Mouse (Mus musculus) hindbrain, embryonic 15.5 days (tissue): ENCODE measurements at regions not wholly inside any gene's neighbourhood (a gene's known extent, or its start where the extent isn't known, plus 50 kb on each side); places are given as distances from the start of the nearest gene placed in this dataset.

ENCODE experiments used
- ATAC-seq: fragments of 200-750 bp; cut with Nextera tagmentation; 2 replicates; pipeline ENCODE4 v1.8.0; 2017; ENCODE audit warnings: low read depth, moderate number of reproducible peaks, moderate TSS enrichment; ENCODE audit not compliant: low FRiP score
- H3K27ac ChIP-seq: fragments of 300-500 bp; sonication (generic); replicated peaks from 2 replicates; pipeline ENCODE4 v1.5.1; 2015; ENCODE audit warnings: mild to moderate bottlenecking, inconsistent platforms
- H3K27me3 ChIP-seq: fragments of 300-500 bp; sonication (generic); 2 replicates; pipeline ENCODE4 v1.6.1; 2015; ENCODE audit warnings: control low read depth, inconsistent platforms
- H3K36me3 ChIP-seq: fragments of 300-500 bp; sonication (generic); 2 replicates; pipeline ENCODE4 v1.6.1; 2015; ENCODE audit warnings: control low read depth, inconsistent platforms
- H3K4me1 ChIP-seq: fragments of 300-500 bp; sonication (generic); replicated peaks from 2 replicates; pipeline ENCODE4 v1.6.1; 2015; ENCODE audit warnings: control low read depth, inconsistent platforms
- H3K4me2 ChIP-seq: fragments of 300-500 bp; sonication (generic); 2 replicates; pipeline ENCODE4 v1.6.1; 2015; ENCODE audit warnings: moderate library complexity, mild to moderate bottlenecking, inconsistent platforms
- H3K4me3 ChIP-seq: fragments of 300-500 bp; sonication (generic); 2 replicates; pipeline ENCODE4 v1.5.1; 2015; ENCODE audit warnings: mild to moderate bottlenecking, inconsistent platforms
- H3K9ac ChIP-seq: fragments of 300-500 bp; sonication (generic); 2 replicates; pipeline ENCODE4 v1.6.1; 2015; ENCODE audit warnings: inconsistent platforms
- H3K9me3 ChIP-seq: fragments of 300-500 bp; sonication (generic); 2 replicates; pipeline ENCODE4 v1.6.1; 2016; ENCODE audit warnings: control low read depth, inconsistent platforms
- WGBS: fragments of 180-500 bp; shearing (Covaris S2); methylation state at CpG from one replicate; pipeline ENCODE4 v1.1.7; 2015; 5-methylcytosine and 5-hydroxymethylcytosine counted together

- H3K27ac ChIP-seq: no peak overlapping the region
- no peak overlapping the region for H3K4me3 ChIP-seq
- WGBS: 88% methylated on average over 2 of the region's 2 CpGs
- H3K9ac ChIP-seq: no peak overlapping the region
- no peak for ATAC-seq
- H3K4me2 ChIP-seq: no peak overlapping the region
- H3K4me1 ChIP-seq: no peaks in the 10 kb centered on the region
- H3K27me3 ChIP-seq: no peaks in the 10 kb centered on the region
- H3K36me3 ChIP-seq: no peaks in the 10 kb centered on the region
- H3K9me3 ChIP-seq: no peaks in the 10 kb centered on the region
Measured at GRCm38 (mm10) chr6:94390403-94390802, 106.7 kb upstream of the Magi1 start.

GRCm38 (mm10) chr6:94389716-94390115, 106.0 kb upstream of the Magi1 start:
- Histone ChIP-seq H3K36me3 (no peaks in the 10 kb centered on the region), H3K9ac (no peak overlapping the region), H3K4me3 (no peak overlapping the region), H3K9me3 (no peaks in the 10 kb centered on the region), H3K4me2 (no peak overlapping the region), H3K27ac (no peak overlapping the region), H3K4me1 (no peaks in the 10 kb centered on the region), H3K27me3 (no peaks in the 10 kb centered on the region)
- no peak for ATAC-seq
- WGBS: 85% methylated on average over 9 of the region's 9 CpGs

- Histone ChIP-seq H3K9me3 (no peaks in the 10 kb centered on the region), H3K27ac (no peak overlapping the region), H3K27me3 (no peaks in the 10 kb centered on the region), H3K4me3 (no peak overlapping the region), H3K36me3 (no peaks in the 10 kb centered on the region), H3K4me2 (no peak overlapping the region), H3K9ac (no peak overlapping the region), H3K4me1 (no peaks in the 10 kb centered on the region)
- WGBS: 63% methylated on average over 2 of the region's 2 CpGs
- ATAC-seq: no peak
Measured at GRCm38 (mm10) chr6:94387648-94388047, 103.9 kb upstream of the Magi1 start.

GRCm38 (mm10) chr6:94385531-94385930, 101.8 kb upstream of the Magi1 start:
- no peak overlapping the region for H3K4me3 ChIP-seq
- no peak overlapping the region for H3K9ac ChIP-seq
- no peaks in the 10 kb centered on the region for H3K4me1 ChIP-seq
- no peak overlapping the region for H3K27ac ChIP-seq
- H3K9me3 ChIP-seq: no peaks in the 10 kb centered on the region
- 84% methylated on average over 2 of the region's 2 CpGs for WGBS
- no peaks in the 10 kb centered on the region for H3K36me3 ChIP-seq
- no peak for ATAC-seq
- no peaks in the 10 kb centered on the region for H3K27me3 ChIP-seq
- no peak overlapping the region for H3K4me2 ChIP-seq

GRCm38 (mm10) chr6:94369991-94370390, 86.3 kb upstream of the Magi1 start:
- Histone ChIP-seq H3K27ac (no peak overlapping the region), H3K4me3 (no peak overlapping the region), H3K9ac (no peak overlapping the region), H3K4me2 (no peak overlapping the region), H3K27me3 (no peaks in the 10 kb centered on the region), H3K9me3 (no peaks in the 10 kb centered on the region), H3K4me1 (no peaks in the 10 kb centered on the region), H3K36me3 (no peaks in the 10 kb centered on the region)
- 91% methylated on average over 2 of the region's 2 CpGs for WGBS
- ATAC-seq: no peak

- no peak overlapping the region for H3K27ac ChIP-seq
- H3K4me2 ChIP-seq: no peak overlapping the region
- no peak for ATAC-seq
- no peaks in the 10 kb centered on the region for H3K4me1 ChIP-seq
- H3K4me3 ChIP-seq: no peak overlapping the region
- H3K9ac ChIP-seq: no peak overlapping the region
- H3K36me3 ChIP-seq: no peaks in the 10 kb centered on the region
- H3K9me3 ChIP-seq: no peaks in the 10 kb centered on the region
- WGBS: 91% methylated on average over 6 of the region's 6 CpGs
- no peaks in the 10 kb centered on the region for H3K27me3 ChIP-seq
Measured at GRCm38 (mm10) chr6:94363951-94364350, 80.2 kb upstream of the Magi1 start.

GRCm38 (mm10) chr6:94362626-94363025, 78.9 kb upstream of the Magi1 start:
- Histone ChIP-seq H3K9ac (no peak overlapping the region), H3K36me3 (no peaks in the 10 kb centered on the region), H3K27ac (no peak overlapping the region), H3K4me2 (no peak overlapping the region), H3K4me3 (no peak overlapping the region), H3K4me1 (no peaks in the 10 kb centered on the region), H3K27me3 (no peaks in the 10 kb centered on the region), H3K9me3 (no peaks in the 10 kb centered on the region)
- ATAC-seq: no peak

- no peak for ATAC-seq
- H3K36me3 ChIP-seq: no peaks in the 10 kb centered on the region
- 79% methylated on average over 4 of the region's 4 CpGs for WGBS
Measured at GRCm38 (mm10) chr6:94357568-94357967, 73.9 kb upstream of the Magi1 start.

GRCm38 (mm10) chr6:94354451-94355095, 70.9 kb upstream of the Magi1 start:
- 65% methylated on average over 8 of the region's 8 CpGs for WGBS

More at GRCm38 (mm10) chr6:94357568-94357967, 73.9 kb upstream of the Magi1 start:
- no peak overlapping the region for H3K4me3 ChIP-seq
- no peaks in the 10 kb centered on the region for H3K27me3 ChIP-seq
- no peak overlapping the region for H3K27ac ChIP-seq
- no peak overlapping the region for H3K9ac ChIP-seq
- H3K4me2 ChIP-seq: no peak overlapping the region
- H3K4me1 ChIP-seq: no peaks in the 10 kb centered on the region
- no peaks in the 10 kb centered on the region for H3K9me3 ChIP-seq

GRCm38 (mm10) chr6:94344296-94344695, 60.6 kb upstream of the Magi1 start:
- Histone ChIP-seq H3K4me2 (no peak overlapping the region), H3K9ac (no peak overlapping the region), H3K27me3 (no peaks in the 10 kb centered on the region), H3K36me3 (no peaks in the 10 kb centered on the region), H3K27ac (no peak overlapping the region), H3K4me1 (no peaks in the 10 kb centered on the region), H3K9me3 (no peaks in the 10 kb centered on the region; the same call in 1 of the 2 replicates), H3K4me3 (no peak overlapping the region)
- ATAC-seq: no peak
- 76% methylated on average over 2 of the region's 2 CpGs for WGBS

More at GRCm38 (mm10) chr6:94354451-94355095, 70.9 kb upstream of the Magi1 start:
- no peak overlapping the region for H3K27ac ChIP-seq
- H3K9ac ChIP-seq: no peak overlapping the region
- no peaks in the 10 kb centered on the region for H3K27me3 ChIP-seq
- H3K4me1 ChIP-seq: no peaks in the 10 kb centered on the region
- no peak for ATAC-seq
- H3K9me3 ChIP-seq: no peaks in the 10 kb centered on the region
- no peak overlapping the region for H3K4me3 ChIP-seq
- H3K4me2 ChIP-seq: no peak overlapping the region
- H3K36me3 ChIP-seq: no peaks in the 10 kb centered on the region

GRCm38 (mm10) chr6:94340546-94340945, 56.8 kb upstream of the Magi1 start:
- no peak for ATAC-seq
- no peak overlapping the region for H3K4me2 ChIP-seq
- WGBS: 69% methylated on average over 2 of the region's 2 CpGs

GRCm38 (mm10) chr6:94336168-94336567, 52.5 kb upstream of the Magi1 start:
- 62% methylated on average over 6 of the region's 6 CpGs for WGBS
- H3K27ac ChIP-seq: no peak overlapping the region
- H3K9me3 ChIP-seq: no peaks in the 10 kb centered on the region
- H3K27me3 ChIP-seq: no peaks in the 10 kb centered on the region
- H3K36me3 ChIP-seq: no peaks in the 10 kb centered on the region
- H3K4me2 ChIP-seq: no peak overlapping the region
- no peak for ATAC-seq
- H3K9ac ChIP-seq: no peak overlapping the region
- H3K4me1 ChIP-seq: no peaks in the 10 kb centered on the region
- no peak overlapping the region for H3K4me3 ChIP-seq

More at GRCm38 (mm10) chr6:94340546-94340945, 56.8 kb upstream of the Magi1 start:
- Histone ChIP-seq H3K4me3 (no peak overlapping the region), H3K27ac (no peak overlapping the region), H3K36me3 (no peaks in the 10 kb centered on the region), H3K4me1 (no peaks in the 10 kb centered on the region), H3K9me3 (no peaks in the 10 kb centered on the region), H3K27me3 (no peaks in the 10 kb centered on the region), H3K9ac (no peak overlapping the region)
